Mouse (Mus musculus): ENCODE measurements around the gene Gm17402. TPM values are rescaled to one million over a fixed set of nuclear protein-coding genes. Genes with fewer than 3 reads are reported as not detected.

Gm17402 gene
- not detected in 2 replicates for polyA plus RNA-seq (2011; ENCODE audit: insufficient read depth, insufficient read length, low replicate concordance, missing spikeins)

DNA sequence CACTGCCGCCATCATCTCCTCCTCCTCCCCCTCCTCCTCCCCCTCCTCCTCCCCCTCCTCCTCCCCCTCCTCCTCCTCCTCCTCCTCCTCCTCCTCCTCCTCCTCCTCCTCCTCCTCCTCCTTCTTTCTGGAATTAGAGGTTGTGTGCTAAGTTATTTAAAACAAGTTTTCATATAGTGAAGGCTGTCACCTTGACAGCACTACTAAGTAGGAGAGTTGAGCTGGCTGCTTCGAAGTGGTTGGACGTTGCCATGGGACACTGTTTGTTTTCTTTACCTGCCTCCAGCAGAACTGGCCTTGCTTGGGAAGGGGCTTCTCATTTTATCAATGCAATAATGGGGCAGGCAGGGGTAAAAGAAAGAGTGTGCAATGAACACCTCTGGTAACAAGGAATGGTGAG lies at the start of gene Gm17402:
Gene Gm17402, minus strand, starts transcription at position 101 of the 400 bp plus-strand sequence.
- Histone ChIP-seq H3K4me3 (replicated peaks; ENCODE audit: control insufficient read depth, low read depth, low read length) (no peak within 1 kb of the TSS), H3K4me1 (ENCODE audit: control insufficient read depth, insufficient read depth, low read length) (no peaks in the 10 kb centered on the region; the same call in 1 of the 2 replicates), H3K27ac (ENCODE audit: control insufficient read depth, insufficient read depth, low read depth, low read length, poor library complexity) (no peak within 1 kb of the TSS)
- no peak for TF ChIP-seq CTCF (IDR thresholded peaks at IDR 0.05; ENCODE audit: control insufficient read depth, insufficient read depth, low read length)
- TF ChIP-seq POLR2A (IDR thresholded peaks at IDR 0.05; ENCODE audit: borderline replicate concordance, control insufficient read depth, low read depth, low read length) = no peak
- 69% methylated on average over 3 of the region's 3 CpGs for WGBS

DNA sequence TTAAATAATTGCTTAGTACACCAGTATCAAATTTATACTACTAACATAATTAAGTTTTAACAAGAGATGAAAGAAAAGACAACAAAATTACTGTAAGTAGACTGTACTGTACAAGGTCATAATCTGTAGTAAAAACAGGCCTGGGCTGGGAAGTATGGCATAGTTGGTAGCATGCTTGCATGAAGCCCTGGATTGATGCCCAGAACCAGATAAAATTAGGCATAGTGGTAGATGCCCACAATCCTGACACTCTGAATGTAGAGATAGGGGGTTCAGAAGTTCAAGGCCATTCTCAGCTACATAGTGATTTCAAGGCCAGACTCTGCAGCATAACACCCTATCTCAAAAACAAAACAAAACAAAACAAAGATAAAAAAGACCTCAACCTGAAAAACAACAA lies 3.3 kb upstream of the Gm17402 start:
- no peaks in the 10 kb centered on the region; the same call in 1 of the 2 replicates for H3K4me1 ChIP-seq (ENCODE audit: control insufficient read depth, insufficient read depth, low read length)
- no peak overlapping the region for H3K27ac ChIP-seq (ENCODE audit: control insufficient read depth, insufficient read depth, low read depth, low read length, poor library complexity)
- TF ChIP-seq CTCF (IDR thresholded peaks at IDR 0.05; ENCODE audit: control insufficient read depth, insufficient read depth, low read length) (no peak), POLR2A (IDR thresholded peaks at IDR 0.05; ENCODE audit: borderline replicate concordance, control insufficient read depth, low read depth, low read length) (no peak)
- H3K4me3 ChIP-seq (replicated peaks; ENCODE audit: control insufficient read depth, low read depth, low read length) = no peak overlapping the region

DNA sequence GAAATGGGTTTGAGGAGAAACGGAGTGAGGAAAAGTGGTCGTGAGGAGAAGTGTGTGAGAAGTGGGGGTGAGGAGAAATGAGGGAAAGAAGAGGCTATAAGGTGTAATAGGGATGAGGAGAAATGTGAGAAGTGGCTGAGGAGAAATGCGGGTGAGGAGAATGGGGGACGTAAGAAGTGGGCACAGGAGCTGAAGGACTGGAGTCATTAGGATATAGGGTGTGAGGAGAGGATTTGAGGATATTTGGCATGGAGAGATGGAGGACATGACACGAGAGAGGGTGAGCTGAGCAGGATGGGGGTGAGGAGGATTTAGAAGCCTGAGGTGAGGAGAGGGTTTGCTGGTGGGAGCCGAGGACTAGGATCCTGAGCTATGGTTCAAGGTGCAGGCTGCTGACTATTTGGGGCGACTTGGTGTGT lies 594 bp downstream of the Gm17402 start:
- Histone ChIP-seq H3K4me3 (replicated peaks; ENCODE audit: control insufficient read depth, low read depth, low read length) (no peak overlapping the region), H3K4me1 (ENCODE audit: control insufficient read depth, insufficient read depth, low read length) (no peaks in the 10 kb centered on the region; the same call in 1 of the 2 replicates), H3K27ac (ENCODE audit: control insufficient read depth, insufficient read depth, low read depth, low read length, poor library complexity) (no peak overlapping the region)
- 35% methylated on average over 7 of the region's 7 CpGs for WGBS
- TF ChIP-seq POLR2A (IDR thresholded peaks at IDR 0.05; ENCODE audit: borderline replicate concordance, control insufficient read depth, low read depth, low read length) (no peak), CTCF (IDR thresholded peaks at IDR 0.05; ENCODE audit: control insufficient read depth, insufficient read depth, low read length) (no peak)

DNA sequence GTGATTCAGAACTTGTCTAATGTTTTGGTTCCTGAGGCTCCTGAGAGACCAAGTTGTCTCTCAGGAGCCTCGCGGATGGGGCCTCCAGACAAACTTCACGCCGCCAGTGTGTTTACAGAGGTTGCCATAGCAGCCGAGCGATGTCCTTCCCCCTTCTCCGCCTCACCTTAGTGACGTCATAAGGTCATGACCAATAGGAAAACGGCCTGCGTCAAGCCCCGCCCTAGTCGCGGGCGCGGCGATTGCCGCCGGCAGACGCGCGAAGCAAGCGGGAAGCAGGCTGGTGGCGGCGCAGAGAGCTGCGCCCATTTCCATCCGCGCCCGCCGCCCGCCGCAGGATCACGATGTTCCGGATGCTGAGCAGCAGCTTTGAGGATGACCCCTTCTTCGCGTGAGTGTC lies 1.1 kb downstream of the Gm17402 start, which contains the start of gene Mlf1:
Gene Mlf1, plus strand, starts transcription at position 226 of the 400 bp plus-strand sequence.
- no peak for TF ChIP-seq POLR2A (IDR thresholded peaks at IDR 0.05; ENCODE audit: borderline replicate concordance, control insufficient read depth, low read depth, low read length)
- no peak for TF ChIP-seq CTCF (IDR thresholded peaks at IDR 0.05; ENCODE audit: control insufficient read depth, insufficient read depth, low read length)
- whole genome bisulfite sequencing = 1% methylated on average over 35 of the region's 35 CpGs
- Histone ChIP-seq H3K4me1 (ENCODE audit: control insufficient read depth, insufficient read depth, low read length) (no peaks in the 10 kb centered on the region; the same call in 1 of the 2 replicates), H3K27ac (ENCODE audit: control insufficient read depth, insufficient read depth, low read depth, low read length, poor library complexity) (no peak within 1 kb of the TSS), H3K4me3 (replicated peaks; ENCODE audit: control insufficient read depth, low read depth, low read length) (no peak within 1 kb of the TSS)

DNA sequence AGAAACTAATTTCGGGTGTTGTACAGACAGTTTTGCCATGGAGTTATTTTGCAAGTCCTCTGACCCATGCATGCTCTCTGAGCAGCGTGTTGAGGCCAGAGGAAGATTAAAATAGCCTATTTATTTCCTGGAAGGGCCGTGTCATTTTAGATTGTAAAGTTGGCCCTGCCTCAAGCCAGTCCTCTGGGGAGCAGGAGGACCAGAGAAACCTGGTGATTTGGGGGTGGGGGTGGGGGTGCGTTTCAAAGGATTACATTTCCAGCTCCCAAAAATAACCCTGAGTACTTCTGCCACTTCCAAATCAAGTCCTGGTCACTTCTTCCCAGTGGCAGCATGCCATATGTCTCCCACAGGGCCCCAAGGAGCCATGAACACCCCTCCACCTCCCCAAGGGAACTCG lies 2.2 kb downstream of the Gm17402 start:
- Histone ChIP-seq H3K4me1 (ENCODE audit: control insufficient read depth, insufficient read depth, low read length) (no peaks in the 10 kb centered on the region; the same call in 1 of the 2 replicates), H3K4me3 (replicated peaks; ENCODE audit: control insufficient read depth, low read depth, low read length) (no peak overlapping the region), H3K27ac (ENCODE audit: control insufficient read depth, insufficient read depth, low read depth, low read length, poor library complexity) (no peak overlapping the region)
- TF ChIP-seq CTCF (IDR thresholded peaks at IDR 0.05; ENCODE audit: control insufficient read depth, insufficient read depth, low read length) = no peak
- TF ChIP-seq POLR2A (IDR thresholded peaks at IDR 0.05; ENCODE audit: borderline replicate concordance, control insufficient read depth, low read depth, low read length) = no peak
- 52% methylated on average over 5 of the region's 5 CpGs for WGBS

DNA sequence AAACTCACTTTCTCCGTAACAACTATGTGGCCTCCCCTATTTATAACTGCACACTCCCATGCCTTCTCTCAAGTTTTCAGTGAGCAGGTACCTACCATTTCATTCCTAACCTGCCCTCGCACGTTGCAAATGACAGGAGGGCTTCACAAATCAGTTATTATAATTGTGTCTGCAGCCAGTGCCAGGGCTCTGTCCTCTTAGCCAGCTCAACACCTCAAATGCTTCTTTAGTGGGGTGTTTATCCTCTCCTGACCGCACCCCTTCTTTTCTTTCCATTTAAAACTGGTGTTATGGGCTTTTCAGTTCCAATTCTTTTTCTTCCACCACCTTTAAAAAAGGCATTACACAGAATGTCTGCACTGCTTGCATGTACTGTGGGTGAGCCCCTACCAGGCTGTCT lies 2.8 kb downstream of the Gm17402 start:
- no peak for TF ChIP-seq POLR2A (IDR thresholded peaks at IDR 0.05; ENCODE audit: borderline replicate concordance, control insufficient read depth, low read depth, low read length)
- TF ChIP-seq CTCF (IDR thresholded peaks at IDR 0.05; ENCODE audit: control insufficient read depth, insufficient read depth, low read length) = no peak
- WGBS = 70% methylated on average over 4 of the region's 4 CpGs

DNA sequence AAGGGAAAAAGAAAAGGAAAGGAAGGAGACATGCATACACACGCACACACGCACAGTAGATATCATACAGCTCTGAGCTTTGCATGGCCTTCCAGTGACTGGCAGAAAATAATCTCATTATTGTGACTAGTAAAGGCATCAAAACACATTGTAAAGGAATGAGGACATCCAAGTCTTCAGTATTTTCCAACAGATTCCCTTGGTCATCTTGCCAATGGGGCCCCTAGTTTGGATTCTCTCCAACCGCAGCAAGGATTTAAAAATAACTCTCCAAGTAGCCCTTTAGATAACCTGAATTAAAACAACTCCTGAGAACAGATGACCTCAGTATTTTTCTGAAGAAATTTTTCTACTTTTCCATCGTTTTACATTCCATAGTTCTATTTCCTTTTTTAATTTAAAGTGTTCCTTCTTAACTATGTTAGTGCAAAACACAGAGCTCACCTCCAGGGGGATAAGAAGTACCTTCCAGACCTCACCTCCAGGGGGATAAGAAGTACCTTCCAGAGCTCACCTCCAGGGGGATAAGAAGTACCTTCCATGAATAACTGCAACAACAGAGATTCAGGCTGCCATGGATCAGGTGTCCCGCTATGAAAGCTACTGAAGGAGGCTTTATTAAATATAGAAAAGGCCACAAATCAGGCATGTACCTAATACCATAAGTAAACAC lies 5.4 kb downstream of the Gm17402 start:
- 70% methylated on average over 5 of the region's 5 CpGs for WGBS
- no peak overlapping the region for H3K27ac ChIP-seq (ENCODE audit: control insufficient read depth, insufficient read depth, low read depth, low read length, poor library complexity)
- TF ChIP-seq POLR2A (IDR thresholded peaks at IDR 0.05; ENCODE audit: borderline replicate concordance, control insufficient read depth, low read depth, low read length) (no peak), CTCF (IDR thresholded peaks at IDR 0.05; ENCODE audit: control insufficient read depth, insufficient read depth, low read length) (no peak)
- no peaks in the 10 kb centered on the region; the same call in 1 of the 2 replicates for H3K4me1 ChIP-seq (ENCODE audit: control insufficient read depth, insufficient read depth, low read length)
- no peak overlapping the region for H3K4me3 ChIP-seq (replicated peaks; ENCODE audit: control insufficient read depth, low read depth, low read length)

More for the DNA sequence above, 2.8 kb downstream of the Gm17402 start:
- H3K4me3 ChIP-seq (replicated peaks; ENCODE audit: control insufficient read depth, low read depth, low read length) = no peak overlapping the region
- H3K4me1 ChIP-seq (ENCODE audit: control insufficient read depth, insufficient read depth, low read length) = no peaks in the 10 kb centered on the region; the same call in 1 of the 2 replicates
- no peak overlapping the region for H3K27ac ChIP-seq (ENCODE audit: control insufficient read depth, insufficient read depth, low read depth, low read length, poor library complexity)

DNA sequence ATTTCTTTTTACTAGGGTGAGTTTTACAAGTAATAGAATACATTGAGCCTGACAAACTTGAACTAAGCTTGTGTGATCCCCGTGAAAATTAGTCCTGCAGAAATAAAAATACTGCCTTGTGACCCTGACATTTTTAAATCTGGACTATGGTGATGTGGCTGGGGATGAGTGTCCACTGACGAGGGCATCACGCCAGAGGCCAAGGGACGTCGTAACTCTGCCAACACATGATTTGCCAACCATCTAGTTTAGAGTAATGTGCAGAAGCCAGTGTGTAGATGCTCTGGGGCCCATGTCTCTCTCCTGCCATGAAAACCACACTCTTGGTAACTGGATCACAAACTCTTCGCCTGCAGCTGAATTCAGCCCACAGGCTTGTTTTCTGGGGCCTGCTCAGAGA lies 7.5 kb downstream of the Gm17402 start:
- WGBS = 77% methylated on average over 6 of the region's 6 CpGs
- no peak for TF ChIP-seq POLR2A (IDR thresholded peaks at IDR 0.05; ENCODE audit: borderline replicate concordance, control insufficient read depth, low read depth, low read length)
- TF ChIP-seq CTCF (IDR thresholded peaks at IDR 0.05; ENCODE audit: control insufficient read depth, insufficient read depth, low read length) = no peak

More for the DNA sequence above, 7.5 kb downstream of the Gm17402 start:
- H3K27ac ChIP-seq (ENCODE audit: control insufficient read depth, insufficient read depth, low read depth, low read length, poor library complexity) = no peak overlapping the region
- no peaks in the 10 kb centered on the region for H3K4me1 ChIP-seq (ENCODE audit: control insufficient read depth, insufficient read depth, low read length)
- no peak overlapping the region for H3K4me3 ChIP-seq (replicated peaks; ENCODE audit: control insufficient read depth, low read depth, low read length)
